In the genomic region with DNA sequence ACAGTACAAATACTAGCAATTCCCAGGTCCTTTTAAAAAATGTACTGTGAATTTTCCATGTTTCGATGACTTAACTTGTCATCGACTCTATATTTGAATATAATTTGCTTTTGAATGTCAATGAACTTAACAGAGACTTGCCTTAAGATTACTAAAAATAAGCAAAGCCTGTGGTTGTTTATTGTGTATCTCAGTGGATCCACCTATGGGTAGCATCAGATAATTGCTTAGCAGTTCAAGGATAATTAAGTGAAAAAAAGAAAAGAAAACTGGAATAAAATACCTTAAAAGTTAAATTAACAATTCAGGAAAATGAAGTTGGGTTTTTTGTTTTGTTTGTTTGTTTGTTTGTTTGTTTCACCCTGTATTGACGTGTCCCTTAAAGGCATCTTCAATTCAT, we compare ENCODE assay signal across 10 mouse cellular contexts. TPM values are rescaled to one million over a fixed set of nuclear protein-coding genes. Genes with fewer than 3 reads are reported as not detected.
DNase-seq lines count a peak whose midpoint lies in the region; ATAC-seq and TF ChIP-seq lines count a peak whose summit lies in the region.
"Had no signal": no experiment of that assay in that cellular context is flagged by ENCODE, and none has a peak within 500 bp of the region (broad histone marks: within the 10 kb centered on the region; RNA-seq: fewer than 3 reads in every experiment).

No protein-coding gene starts in this region.

- TF ChIP-seq CTCF in forebrain, postnatal 0 days (IDR thresholded peaks at IDR 0.05; ENCODE audit: low read depth), result peak; percentile 63
- TF ChIP-seq CTCF in lung, postnatal 0 days (IDR thresholded peaks at IDR 0.05), result peak; percentile 49
- TF ChIP-seq CTCF in stomach, postnatal 0 days (IDR thresholded peaks at IDR 0.05; ENCODE audit: low read depth), result peak; percentile 59

- H3K27ac ChIP-seq in forebrain, postnatal 0 days (ENCODE audit: low read depth, low read length), result no peak overlapping the region
- H3K27ac ChIP-seq in forebrain, embryonic 11.5 days (ENCODE audit: low read depth, low read length), result no peak overlapping the region
- no peak overlapping the region for H3K27ac ChIP-seq in lung, postnatal 0 days (ENCODE audit: low read length)
- H3K27ac ChIP-seq in stomach, postnatal 0 days (replicated peaks), result no peak overlapping the region
- H3K27ac ChIP-seq: embryonic facial prominence, embryonic 12.5 days; liver, embryonic 13.5 days had no signal

- no peak for ATAC-seq in forebrain, postnatal 0 days
- no peak for ATAC-seq in forebrain, embryonic 11.5 days (replicated peaks; ENCODE audit: low FRiP score)
- ATAC-seq in lung, postnatal 0 days, result no peak
- ATAC-seq in stomach, postnatal 0 days (ENCODE audit: low FRiP score, low TSS enrichment), result no peak
- ATAC-seq in erythroid progenitor cell, adult 5-6 weeks (replicated peaks; ENCODE audit: low FRiP score, poor library complexity, severe bottlenecking), result no peak

- H3K9ac ChIP-seq in forebrain, postnatal 0 days, result no peak overlapping the region
- H3K9ac ChIP-seq in forebrain, embryonic 11.5 days (ENCODE audit: low read length), result no peak overlapping the region
- H3K9ac ChIP-seq in lung, postnatal 0 days (replicated peaks; ENCODE audit: low read depth), result no peak overlapping the region
- no peak overlapping the region for H3K9ac ChIP-seq in stomach, postnatal 0 days (ENCODE audit: low read length)
- H3K9ac ChIP-seq: embryonic facial prominence, embryonic 12.5 days; liver, embryonic 13.5 days had no signal

- no peaks in the 10 kb centered on the region for H3K27me3 ChIP-seq in forebrain, postnatal 0 days (ENCODE audit: insufficient read depth, low read length)
- H3K27me3 ChIP-seq in forebrain, embryonic 11.5 days (ENCODE audit: control insufficient read depth, insufficient read depth, low read length), result peaks cover 3% of the 10 kb centered on the region; the same call in 1 of the 2 replicates
- H3K27me3 ChIP-seq in lung, postnatal 0 days (replicated peaks; ENCODE audit: insufficient read depth, low read length), result no peaks in the 10 kb centered on the region
- H3K27me3 ChIP-seq in stomach, postnatal 0 days (ENCODE audit: control insufficient read depth, insufficient read depth, low read length), result no peaks in the 10 kb centered on the region

- WGBS in forebrain, postnatal 0 days, result 40% methylated on average over 3 of the region's 3 CpGs
- WGBS in forebrain, embryonic 11.5 days, result 77% methylated on average over 3 of the region's 3 CpGs
- 73% methylated on average over 3 of the region's 3 CpGs for WGBS in lung, postnatal 0 days
- WGBS in stomach, postnatal 0 days, result 67% methylated on average over 3 of the region's 3 CpGs

- TF ChIP-seq EP300 in lung, postnatal 0 days (IDR thresholded peaks at IDR 0.05), result no peak
- TF ChIP-seq EP300 in stomach, postnatal 0 days (optimal IDR thresholded peaks at IDR 0.05), result no peak

- peak; percentile 24 for DNase-seq in forebrain, postnatal 0 days
- DNase-seq in forebrain, embryonic 11.5 days (ENCODE audit: low spot score), result no peak
- DNase-seq in lung, postnatal 0 days (ENCODE audit: low spot score), result peak; percentile 48
- no peak for DNase-seq in lung, postnatal 4 days
- DNase-seq in induced T-regulatory cell, adult 2 months (ENCODE audit: low read depth), result peak; percentile 54
- DNase-seq in stomach, postnatal 0 days (ENCODE audit: low spot score), result no peak
- DNase-seq in layer of hippocampus, adult 18-20 months (ENCODE audit: low spot score in 2 of 2), result no peak
- DNase-seq: liver, embryonic 13.5 days had no signal

- H3K9me3 ChIP-seq in forebrain, postnatal 0 days (ENCODE audit: low read length), result no peaks in the 10 kb centered on the region
- H3K9me3 ChIP-seq in forebrain, embryonic 11.5 days (ENCODE audit: control insufficient read depth, low read length), result no peaks in the 10 kb centered on the region
- no peaks in the 10 kb centered on the region for H3K9me3 ChIP-seq in lung, postnatal 0 days (ENCODE audit: low read length)
- H3K9me3 ChIP-seq in stomach, postnatal 0 days (ENCODE audit: control insufficient read depth, low read length), result no peaks in the 10 kb centered on the region
- H3K9me3 ChIP-seq: embryonic facial prominence, embryonic 12.5 days; liver, embryonic 13.5 days had no signal

- H3K4me2 ChIP-seq in forebrain, postnatal 0 days (ENCODE audit: low read depth), result peak overlapping the region; percentile 83
- H3K4me2 ChIP-seq in forebrain, embryonic 11.5 days (ENCODE audit: low read depth, low read length, severe bottlenecking), result no peak overlapping the region
- 0 out of 2 replicates have a peak overlapping the region, but pooled peaks have one; percentile 96 for H3K4me2 ChIP-seq in lung, postnatal 0 days (replicated peaks; ENCODE audit: low read depth, low read length)
- H3K4me2 ChIP-seq in stomach, postnatal 0 days (replicated peaks; ENCODE audit: low read depth), result no peak overlapping the region

- 0 out of 2 replicates have a peak, but pooled peaks cover 3% of the 10 kb centered on the region for H3K4me1 ChIP-seq in forebrain, postnatal 0 days (ENCODE audit: insufficient read depth)
- H3K4me1 ChIP-seq in forebrain, embryonic 11.5 days (replicated peaks; ENCODE audit: control insufficient read depth, insufficient read depth, low read length), result no peaks in the 10 kb centered on the region
- H3K4me1 ChIP-seq in lung, postnatal 0 days (ENCODE audit: insufficient read depth, low read depth, low read length), result peaks cover 5% of the 10 kb centered on the region
- no peaks in the 10 kb centered on the region for H3K4me1 ChIP-seq in stomach, postnatal 0 days (replicated peaks; ENCODE audit: control insufficient read depth, insufficient read depth)

- H3K4me3 ChIP-seq in forebrain, postnatal 0 days (ENCODE audit: low read depth, low read length), result peak overlapping the region; percentile 96; the same call in 1 of the 2 replicates
- H3K4me3 ChIP-seq in forebrain, embryonic 11.5 days (ENCODE audit: low read depth, low read length), result no peak overlapping the region
- H3K4me3 ChIP-seq in lung, postnatal 0 days (ENCODE audit: low read depth, low read length), result no peak overlapping the region
- no peak overlapping the region for H3K4me3 ChIP-seq in stomach, postnatal 0 days (ENCODE audit: low read depth, low read length)

- no peaks in the 10 kb centered on the region for H3K36me3 ChIP-seq in forebrain, postnatal 0 days (ENCODE audit: insufficient read depth)
- no peaks in the 10 kb centered on the region for H3K36me3 ChIP-seq in forebrain, embryonic 11.5 days (ENCODE audit: control insufficient read depth, insufficient read depth, low read length)
- H3K36me3 ChIP-seq in lung, postnatal 0 days (ENCODE audit: insufficient read depth, low read length), result no peaks in the 10 kb centered on the region
- H3K36me3 ChIP-seq in stomach, postnatal 0 days (ENCODE audit: control insufficient read depth, insufficient read depth, low read length), result no peaks in the 10 kb centered on the region
- H3K36me3 ChIP-seq: embryonic facial prominence, embryonic 12.5 days; liver, embryonic 13.5 days had no signal

RNA-seq across cellular contexts. Expression of a gene that starts 3.5 kb away (rescaled TPM):
- total RNA-seq in forebrain, postnatal 0 days (2014; rRNA removed), result 16.1 and 27.8 TPM in 2 replicates
- polyA plus RNA-seq in forebrain, postnatal 0 days (2015; fragmentation: Nextera tagmentation; extraction: Ambion mirVana), result 5.6 and 8.5 TPM in 2 replicates
- polyA plus RNA-seq in forebrain, embryonic 11.5 days (2014; fragmentation: Nextera tagmentation; extraction: Ambion mirVana), result 2.8 and 3.4 TPM in 2 replicates
- polyA plus RNA-seq in lung, postnatal 0 days (2015; fragmentation: Nextera tagmentation; extraction: Ambion mirVana), result 2.1 and 2.8 TPM in 2 replicates
- polyA plus RNA-seq in stomach, postnatal 0 days (2015; fragmentation: Nextera tagmentation; extraction: Ambion mirVana), result 7.2 and 7.3 TPM in 2 replicates
- under 0.01 and 2.5 TPM in 2 replicates for total RNA-seq in erythroid progenitor cell, adult 5-6 weeks (2015; ENCODE audit: low replicate concordance)
- 1.0 TPM in 1 of 2 replicates, not detected in the other for total RNA-seq in erythroid progenitor cell, adult 5-6 weeks (2017; ENCODE audit: low replicate concordance)
- total RNA-seq in layer of hippocampus, adult 18-20 months (2021), result 10 to 100 TPM; 48.1 to 49.6 TPM

Comparison
In these comparisons a context has a peak if more than half of its experiments do, and no peak if none do; other contexts are left out.
1. DNase-seq: peak in forebrain, postnatal 0 days (single experiment), lung, postnatal 0 days (single experiment) and induced T-regulatory cell, adult 2 months (single experiment); none in forebrain, embryonic 11.5 days (single experiment), lung, postnatal 4 days (0 of 2), stomach, postnatal 0 days (single experiment) and layer of hippocampus, adult 18-20 months (0 of 2).
2. H3K4me2 ChIP-seq: peak in forebrain, postnatal 0 days (single experiment) and lung, postnatal 0 days (single experiment); none in forebrain, embryonic 11.5 days (single experiment) and stomach, postnatal 0 days (single experiment).
3. Peak in every context shown above with its lines, with median percentiles within 50 percentile points of each other: CTCF ChIP-seq.